Mouse (Mus musculus): ENCODE data around the gene Hhatl.

- TF ChIP-seq CTCF (IDR thresholded peaks at IDR 0.05; ENCODE audit: control insufficient read depth, insufficient read depth, insufficient read length) (no peak), MAX (IDR thresholded peaks at IDR 0.05) (no peak), MYOD1 (IDR thresholded peaks at IDR 0.05; ENCODE audit: control insufficient read depth, insufficient read length, low read depth) (no peak), USF1 (IDR thresholded peaks at IDR 0.05; ENCODE audit: low read depth) (no peak)
Measured at GRCm38 (mm10) chr9:121820765-121821164, 28.5 kb upstream of the Hhatl start.

All from C2C12 (cell line).